Mouse (Mus musculus): Measurements from ENCODE around the gene Tmem88.
A peak's percentile ranks its signal among the peaks of the same experiment; 100 is the strongest.

The Tmem88 gene

DNA sequence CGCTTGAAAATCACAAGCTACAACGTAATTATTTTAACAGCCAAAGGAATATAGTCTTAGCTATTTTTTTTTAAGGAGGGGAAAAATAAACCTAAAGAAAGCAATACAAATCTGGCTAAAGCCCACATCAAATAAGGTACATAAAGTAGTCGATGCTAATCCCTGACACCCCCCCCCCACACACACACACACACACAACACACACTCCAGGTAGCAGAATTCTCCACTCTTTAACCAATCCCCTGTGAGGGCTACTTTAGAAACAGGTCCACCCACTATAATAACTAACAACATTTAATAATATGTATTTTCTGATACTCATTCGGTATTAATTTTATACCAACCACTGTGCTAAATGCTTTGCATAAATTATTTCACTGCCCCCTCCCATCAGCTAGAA lies 18.5 kb upstream of the Tmem88 start:
- DNase-seq (ENCODE audit: low spot score), result no peak

GRCm38 (mm10) chr11:69415668-69416451 lies 17.8 kb upstream of the Tmem88 start:
- no peak for DNase-seq (ENCODE audit: low spot score)

DNA sequence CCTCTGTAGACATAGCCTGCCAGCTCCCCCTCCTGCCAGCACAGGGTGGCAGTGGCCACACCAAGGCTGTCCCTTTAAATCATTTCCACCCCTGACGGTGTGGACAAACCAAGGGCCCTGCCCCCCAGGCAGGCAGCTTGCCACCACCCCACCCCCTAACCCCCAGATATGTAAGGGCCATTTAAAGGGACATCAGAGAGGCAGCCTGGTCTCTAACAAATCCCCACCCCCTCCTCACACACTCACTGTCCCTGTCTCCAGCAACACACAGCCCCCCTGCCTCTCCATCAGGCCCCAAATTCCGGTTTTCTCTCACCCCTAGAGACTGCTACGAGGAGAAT lies 17.3 kb upstream of the Tmem88 start:
- DNase-seq (ENCODE audit: low spot score), result peak; percentile 30

GRCm38 (mm10) chr11:69414421-69415326 lies 16.6 kb upstream of the Tmem88 start:
- DNase-seq (ENCODE audit: low spot score), result no peak

DNA sequence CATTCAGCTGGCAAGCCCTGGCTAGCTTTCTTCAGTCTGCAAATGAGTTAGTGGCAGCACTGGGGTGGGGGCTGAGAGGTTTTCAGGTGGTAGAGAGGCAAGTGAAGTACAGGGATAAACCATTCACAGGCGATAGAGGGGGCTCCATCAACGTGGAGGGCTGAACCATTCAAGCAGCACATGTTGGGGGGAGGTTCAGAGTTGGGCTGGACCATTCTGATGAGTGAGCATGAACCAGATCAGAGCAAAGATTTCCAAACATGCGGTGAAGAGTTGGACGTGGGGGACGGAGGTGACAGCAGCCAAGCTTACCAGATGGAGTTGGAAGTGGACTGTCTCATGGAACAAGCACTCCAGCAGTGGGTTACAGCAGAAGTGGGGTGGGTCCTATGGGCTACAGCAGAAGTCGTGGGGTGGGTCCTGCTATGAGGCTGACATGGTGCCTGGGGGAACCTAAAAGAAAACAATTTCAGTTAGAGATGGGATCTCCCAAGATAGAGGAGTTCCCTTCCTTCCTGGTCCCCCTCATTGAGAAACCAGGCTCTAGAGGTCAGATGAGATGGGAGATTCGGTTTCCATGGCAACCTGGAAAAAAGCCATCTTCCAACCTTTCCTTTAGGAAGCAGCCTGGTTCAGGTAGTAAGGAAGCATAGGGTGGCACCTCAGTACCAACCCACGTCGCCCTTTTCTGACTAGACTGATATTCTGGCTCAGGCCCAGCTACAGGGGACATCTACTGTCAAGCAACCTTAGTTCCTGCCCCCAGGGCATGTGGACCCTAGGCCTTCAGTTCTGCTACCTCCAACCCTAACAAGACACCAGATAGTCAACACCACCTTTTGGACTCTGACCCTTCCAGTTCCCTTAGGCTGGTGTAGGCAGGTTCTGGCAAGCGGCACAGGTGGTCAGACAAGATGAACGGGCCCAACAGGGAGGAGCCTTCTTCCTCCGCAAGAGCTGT lies 15.5 kb upstream of the Tmem88 start, which contains the start of gene Kdm6b:
Gene Kdm6b, minus strand, starts transcription at position 455 of the 961 bp plus-strand sequence.
- no peak for DNase-seq (ENCODE audit: low spot score)

DNA sequence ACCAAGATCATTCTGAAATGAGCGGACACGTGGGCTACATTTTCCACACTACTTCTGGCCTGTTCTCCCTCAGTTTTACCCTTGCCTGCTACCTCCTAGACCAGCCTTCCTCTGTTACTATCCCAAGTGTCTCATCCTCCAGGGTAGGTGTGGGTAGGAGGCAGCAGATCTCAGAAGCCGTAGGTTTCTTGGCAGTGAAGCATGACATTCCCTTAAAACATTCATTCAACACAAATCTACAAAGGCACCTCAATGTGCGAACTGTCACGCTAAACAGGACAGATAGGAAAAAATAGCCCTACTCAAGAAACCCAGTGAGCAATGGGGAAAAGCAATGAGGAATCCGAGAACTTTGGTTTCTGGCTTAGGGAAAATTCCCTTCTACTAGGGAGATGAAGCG lies 14.5 kb upstream of the Tmem88 start:
- DNase-seq (ENCODE audit: low spot score), result no peak

DNA sequence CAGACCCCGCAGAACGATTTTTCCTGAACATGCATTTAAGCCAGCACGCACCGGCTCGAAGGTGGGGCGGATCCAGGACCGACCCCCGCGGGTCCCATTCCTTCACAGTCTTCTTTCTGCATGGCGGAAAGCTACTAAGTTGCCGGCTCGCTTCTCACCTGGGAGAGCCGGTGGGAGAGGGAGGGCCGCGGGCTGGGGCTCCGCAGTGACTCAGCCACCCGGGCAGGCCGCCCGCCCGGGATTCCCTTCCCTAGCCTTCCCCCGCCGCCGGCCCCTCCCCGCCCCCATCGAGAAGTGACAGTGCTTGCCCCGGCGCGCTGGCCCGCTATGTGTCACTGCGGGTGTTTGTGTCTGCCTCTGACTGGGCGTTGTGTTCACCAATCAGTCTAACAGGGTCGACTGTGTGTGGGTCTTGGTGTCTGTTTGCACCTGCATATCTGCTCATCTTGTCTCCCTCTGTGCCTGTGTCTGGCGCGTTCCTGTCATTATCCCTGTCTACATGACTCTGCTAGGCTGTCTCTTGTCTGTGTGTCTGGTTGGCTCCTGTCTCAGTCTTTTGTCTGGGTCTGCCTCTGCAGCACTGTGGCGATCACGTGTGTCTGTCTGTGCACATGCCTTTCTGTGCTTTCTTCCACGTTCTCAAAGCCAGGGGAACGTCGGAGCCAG lies 13.6 kb upstream of the Tmem88 start:
- DNase-seq (ENCODE audit: low spot score), result peak; percentile 33

DNA sequence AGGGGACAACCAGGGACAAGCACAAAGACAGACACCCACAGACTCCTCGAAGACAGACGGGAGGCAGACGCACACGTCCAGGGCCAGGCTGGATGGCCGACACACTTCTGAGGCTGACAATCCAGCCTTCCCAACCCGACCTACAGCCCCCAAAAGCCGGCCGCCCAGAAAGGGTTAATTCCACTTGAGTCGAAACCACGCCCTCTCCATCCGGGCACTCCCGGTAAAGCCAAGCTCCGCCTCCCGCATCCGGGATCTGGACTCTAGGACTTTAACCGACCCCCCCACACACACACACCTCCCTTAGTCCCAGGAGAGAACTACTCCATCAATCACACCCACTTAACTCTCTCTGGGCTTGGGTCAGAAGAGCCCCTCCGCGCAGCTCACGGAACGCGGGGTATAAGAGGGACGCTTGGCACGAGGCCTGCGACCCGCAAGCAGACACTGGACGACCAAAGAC lies 13.1 kb upstream of the Tmem88 start:
- peak; percentile 90 for DNase-seq (ENCODE audit: low spot score)

DNA sequence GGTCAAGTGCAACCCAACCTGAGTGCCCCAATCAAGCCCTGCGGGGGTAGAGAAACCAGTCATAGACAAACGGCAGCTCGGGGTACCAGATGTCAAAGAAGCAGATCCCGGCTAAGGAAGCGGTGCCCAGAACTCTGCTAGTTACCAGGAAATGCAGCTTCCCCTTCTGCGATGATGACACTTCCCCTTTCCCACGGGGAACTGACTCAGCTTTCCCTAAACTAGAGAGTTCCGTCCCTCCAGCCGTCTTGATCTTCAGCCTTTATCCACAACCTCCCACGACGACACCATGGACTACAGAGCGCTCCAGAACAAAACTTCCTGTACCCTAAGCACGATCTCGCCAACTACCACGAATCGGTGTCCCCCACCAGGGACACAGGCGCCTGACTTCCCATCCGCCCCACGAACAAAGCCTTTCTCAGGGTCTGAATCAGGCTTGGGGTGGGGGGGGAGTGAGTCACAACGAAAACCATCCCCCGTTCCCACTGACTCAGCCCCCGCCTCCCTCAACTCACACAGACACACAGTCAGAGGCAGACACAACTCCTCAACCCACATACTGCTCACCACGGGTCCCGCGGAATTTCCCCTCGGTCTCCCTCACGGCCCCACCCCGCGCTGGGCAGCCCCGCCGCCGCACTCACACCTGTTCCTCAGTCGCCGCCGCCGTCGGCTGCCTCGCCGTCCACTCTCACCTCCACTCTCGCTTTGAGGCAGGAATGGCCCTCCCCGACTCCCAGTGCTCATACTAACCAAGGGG lies 12.5 kb upstream of the Tmem88 start:
- DNase-seq (ENCODE audit: low spot score), result peak; percentile 31

- no peak for DNase-seq (ENCODE audit: low spot score)
Measured at GRCm38 (mm10) chr11:69410045-69410309, 11.9 kb upstream of the Tmem88 start.

GRCm38 (mm10) chr11:69409378-69410044 lies 11.5 kb upstream of the Tmem88 start:
- peak; percentile 43 for DNase-seq (ENCODE audit: low spot score)

DNA sequence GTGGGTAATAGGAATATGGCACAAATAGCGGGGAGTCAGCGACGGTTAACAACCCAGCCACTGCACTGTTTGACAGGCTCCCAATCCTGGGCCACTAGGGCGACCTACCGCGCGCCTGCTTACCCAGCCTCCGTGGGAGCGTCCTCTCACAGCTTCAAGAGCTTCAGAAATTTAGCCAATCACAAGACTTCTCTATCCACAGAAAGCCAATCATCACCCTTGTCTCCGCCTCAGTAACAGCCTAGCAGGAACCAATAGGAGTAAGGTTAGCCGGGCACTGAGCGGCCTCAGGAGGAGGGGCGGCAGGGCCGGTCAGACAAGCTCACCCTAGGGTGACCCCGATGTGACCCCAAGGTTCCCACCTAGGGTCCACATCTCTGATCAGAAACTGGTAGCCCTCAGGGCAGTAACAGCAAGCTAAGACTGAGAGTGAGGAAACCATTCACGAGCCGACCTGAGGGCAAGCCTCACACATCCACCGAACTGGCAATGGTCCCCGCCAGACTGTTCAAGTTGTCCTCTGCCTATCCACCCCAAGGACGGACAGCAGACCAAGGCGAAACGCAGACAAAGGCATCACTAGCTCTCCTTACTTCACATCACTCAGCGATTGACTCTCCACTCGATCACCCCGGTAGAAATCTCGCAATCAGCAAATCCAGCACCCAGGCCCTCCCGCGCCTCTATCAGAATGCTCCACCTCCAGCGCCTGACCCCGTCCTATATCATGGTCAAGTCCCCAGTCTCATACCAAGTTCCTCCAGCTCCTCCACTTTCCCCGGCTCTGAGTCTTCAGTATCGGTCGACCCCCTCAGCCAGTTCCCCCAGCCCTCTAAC lies 10.7 kb upstream of the Tmem88 start:
- peak; percentile 24 for DNase-seq (ENCODE audit: low spot score)

GRCm38 (mm10) chr11:69407724-69408004 lies 9.6 kb upstream of the Tmem88 start:
- DNase-seq (ENCODE audit: low spot score), result no peak

GRCm38 (mm10) chr11:69406867-69407723 lies 9.1 kb upstream of the Tmem88 start:
- DNase-seq (ENCODE audit: low spot score), result no peak

DNA sequence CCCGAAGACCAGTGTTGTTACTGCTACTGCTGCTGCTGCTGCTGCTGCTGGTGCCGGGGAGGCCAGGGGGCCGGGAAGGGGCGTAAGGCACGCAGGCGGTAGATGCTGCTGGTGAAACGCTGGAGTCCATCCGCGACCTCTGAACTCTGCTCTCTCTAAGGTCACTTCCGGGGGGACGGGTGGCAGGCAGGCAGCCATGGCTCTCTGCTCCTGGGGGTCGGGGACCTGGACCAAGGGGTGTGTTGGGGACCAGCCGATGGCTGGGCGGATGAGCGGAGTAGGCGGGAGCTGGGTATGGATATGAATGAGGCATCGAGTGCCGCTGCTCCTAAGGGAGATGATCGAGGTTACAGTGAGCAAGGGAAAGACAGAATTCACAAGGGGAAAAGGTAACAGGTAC lies 8.2 kb upstream of the Tmem88 start:
- DNase-seq (ENCODE audit: low spot score), result no peak

DNA sequence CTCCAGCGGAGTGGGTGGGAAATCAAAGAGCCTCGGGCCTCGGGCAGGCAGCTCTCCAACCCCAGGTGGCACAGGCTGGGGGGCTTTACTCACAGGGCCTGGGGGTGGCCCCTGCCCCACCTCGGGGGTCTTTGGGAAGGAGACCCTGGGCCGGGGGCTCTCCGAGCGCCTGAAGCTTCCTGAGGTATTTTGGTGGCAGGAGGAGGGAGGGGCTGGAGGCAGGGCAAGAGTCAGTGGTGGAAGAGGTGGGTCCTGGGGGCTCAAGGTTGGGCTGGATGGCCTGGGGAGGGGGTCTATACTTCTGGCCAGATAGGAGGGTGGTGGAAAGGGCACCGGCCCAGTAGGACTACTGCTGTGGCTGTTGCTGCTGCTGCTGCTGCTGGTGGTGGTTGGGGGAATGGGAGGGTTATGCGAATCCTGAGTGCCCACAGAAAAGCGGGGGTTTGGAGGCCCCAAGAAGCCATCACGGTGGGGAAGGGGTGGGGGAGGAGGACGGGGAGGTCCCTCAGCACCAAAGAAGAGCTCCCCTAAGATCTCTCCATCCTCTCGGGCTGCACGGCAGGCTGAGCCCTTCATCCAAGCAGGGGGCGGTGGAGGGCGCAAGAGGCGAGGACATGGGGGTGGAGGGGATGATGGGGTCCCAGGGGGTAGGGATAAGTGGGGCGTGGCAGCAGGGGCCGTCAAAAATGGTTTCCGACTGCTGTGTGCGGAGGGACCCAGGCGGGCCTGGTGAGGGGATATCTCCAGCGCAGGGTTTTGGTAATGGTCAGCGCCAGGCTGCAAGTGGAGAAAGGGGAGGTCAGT lies 7.6 kb upstream of the Tmem88 start:
- DNase-seq (ENCODE audit: low spot score), result no peak

DNA sequence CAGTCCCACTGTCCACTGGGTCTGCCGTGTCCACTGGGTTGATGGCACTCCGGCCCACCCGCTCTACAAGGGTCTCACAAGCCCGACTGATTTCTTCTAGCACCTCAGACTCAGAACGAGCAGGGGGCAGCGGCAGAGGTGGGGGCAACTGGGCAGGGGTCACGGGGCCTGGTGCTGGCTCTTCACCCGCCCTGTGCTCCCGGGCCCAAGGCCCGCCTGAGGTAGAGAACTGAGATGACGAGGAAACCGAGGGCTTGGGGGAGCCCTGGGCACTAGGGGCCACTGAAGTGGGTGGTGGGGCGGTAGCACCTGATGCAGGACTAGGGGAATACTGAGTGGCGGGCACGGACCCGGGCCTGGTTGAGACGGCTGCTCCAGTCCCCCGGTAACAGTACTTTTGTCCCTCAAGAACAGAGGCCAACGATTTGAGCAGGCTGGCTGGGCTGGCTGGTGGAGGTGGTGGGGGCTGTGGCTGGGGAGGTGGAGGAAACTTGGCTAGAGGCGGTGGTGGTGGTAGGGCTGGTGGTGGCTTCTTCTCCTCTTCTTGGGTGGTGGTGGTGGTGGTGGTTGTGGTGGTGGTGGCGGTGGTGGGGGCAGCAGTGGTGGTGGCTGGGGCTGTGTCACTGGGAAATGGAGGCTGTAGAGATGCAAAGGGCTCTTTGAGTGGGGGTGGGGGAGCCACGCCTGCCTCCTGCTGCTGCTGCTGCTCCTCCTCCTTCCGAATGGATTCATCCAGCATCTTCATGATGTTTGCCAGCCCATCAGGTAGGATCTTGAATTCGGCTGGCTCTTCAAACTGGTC lies 6.8 kb upstream of the Tmem88 start:
- DNase-seq (ENCODE audit: low spot score), result no peak

Measured in urinary bladder, postnatal 10 days (tissue).